Mouse (Mus musculus) brown adipose tissue, adult 24 weeks (tissue): ENCODE measurements around the gene Troap. TPM values are rescaled to one million over a fixed set of nuclear protein-coding genes. Genes with fewer than 3 reads are reported as not detected.

ENCODE experiments used
- polyA plus RNA-seq: library from polyadenylated mRNA; stranded (reverse); fragments of >200 nt; gene quantifications from 2 replicates; pipeline ENCODE4 v1.2.4, GENCODE M21; 2012; ENCODE audit not compliant: missing spikeins, insufficient read depth, insufficient read length

Troap gene
- polyA plus RNA-seq, 1 experiment, result not detected

Other genes starting within 250 kb of the Troap start
- 65.2 and 99.5 TPM in 2 replicates for gene Prkag1, start 243.1 kb upstream of the Troap start, polyA plus RNA-seq
- 11.1 and 15.1 TPM in 2 replicates for gene Kmt2d, start 203.4 kb upstream of the Troap start, polyA plus RNA-seq
- gene Rhebl1, start 180.0 kb upstream of the Troap start, polyA plus RNA-seq, result not detected in 2 replicates
- 0.40 and 0.46 TPM in 2 replicates for gene Dhh, start 176.0 kb upstream of the Troap start, polyA plus RNA-seq
- gene Lmbr1l, start 156.3 kb upstream of the Troap start, polyA plus RNA-seq, result 6.0 and 6.3 TPM in 2 replicates
- gene Tuba1b, start 140.0 kb upstream of the Troap start, polyA plus RNA-seq, result 520 and 550 TPM in 2 replicates
- not detected in 2 replicates for gene Gm49450, start 121.0 kb upstream of the Troap start, polyA plus RNA-seq
- 125 and 132 TPM in 2 replicates for gene Tuba1a, start 120.9 kb upstream of the Troap start, polyA plus RNA-seq
- 10.3 and 28.1 TPM in 2 replicates for gene Tuba1c, start 44.7 kb upstream of the Troap start, polyA plus RNA-seq
- gene Prph, start 19.4 kb upstream of the Troap start, polyA plus RNA-seq, result not detected in 2 replicates
- gene C1ql4, start 13.2 kb downstream of the Troap start, polyA plus RNA-seq, result not detected in 2 replicates
- gene Dnajc22, start 18.6 kb downstream of the Troap start, polyA plus RNA-seq, result 6.8 and 9.6 TPM in 2 replicates
- 8.5 and 10.9 TPM in 2 replicates for gene Spats2, start 51.3 kb downstream of the Troap start, polyA plus RNA-seq
- gene Kcnh3, start 150.3 kb downstream of the Troap start, polyA plus RNA-seq, result not detected in 2 replicates
- 23.3 and 30.6 TPM in 2 replicates for gene Mcrs1, start 177.4 kb downstream of the Troap start, polyA plus RNA-seq
- 17.9 and 18.5 TPM in 2 replicates for gene Prpf40b, start 220.5 kb downstream of the Troap start, polyA plus RNA-seq
- gene Fam186b, start 221.3 kb downstream of the Troap start, polyA plus RNA-seq, result not detected in 2 replicates